Mouse (Mus musculus) bone marrow macrophage, adult 2 months (primary cell): ENCODE measurements at regions not wholly inside any gene's neighbourhood (a gene's known extent, or its start where the extent isn't known, plus 50 kb on each side); places are given as distances from the start of the nearest gene placed in this dataset.

ENCODE experiments used
- H3K27ac ChIP-seq: 2 replicates; pipeline ENCODE4 v1.5.1; 2012; ENCODE audit warnings: low read depth, low read length; ENCODE audit not compliant: insufficient read depth
- H3K4me1 ChIP-seq: 2 replicates; pipeline ENCODE4 v1.6.1; 2012; ENCODE audit warnings: low read length; ENCODE audit not compliant: control insufficient read depth, insufficient read depth
- H3K4me3 ChIP-seq: 2 replicates; pipeline ENCODE4 v1.5.1; 2012; ENCODE audit warnings: mild to moderate bottlenecking, low read length, moderate library complexity; ENCODE audit not compliant: insufficient read depth
- CTCF ChIP-seq: IDR thresholded peaks from 2 replicates; pipeline ENCODE4 v1.5.1; 2012; ENCODE audit warnings: low read depth, mild to moderate bottlenecking, low read length, moderate library complexity
- POLR2A ChIP-seq: IDR thresholded peaks from 2 replicates; pipeline ENCODE4 v1.6.1; 2012; ENCODE audit warnings: mild to moderate bottlenecking, low read depth, low read length, borderline replicate concordance

GRCm38 (mm10) chr5:118966901-118967300 is 406.4 kb downstream of the Med13l start:
- Histone ChIP-seq H3K4me3 (no peak overlapping the region), H3K27ac (no peak overlapping the region), H3K4me1 (no peaks in the 10 kb centered on the region)
- TF ChIP-seq CTCF (no peak), POLR2A (no peak)

GRCm38 (mm10) chr5:118967718-118968117 is 407.2 kb downstream of the Med13l start:
- Histone ChIP-seq H3K27ac (no peak overlapping the region), H3K4me1 (no peaks in the 10 kb centered on the region), H3K4me3 (no peak overlapping the region)
- no peak for TF ChIP-seq CTCF
- TF ChIP-seq POLR2A, result no peak

DNA sequence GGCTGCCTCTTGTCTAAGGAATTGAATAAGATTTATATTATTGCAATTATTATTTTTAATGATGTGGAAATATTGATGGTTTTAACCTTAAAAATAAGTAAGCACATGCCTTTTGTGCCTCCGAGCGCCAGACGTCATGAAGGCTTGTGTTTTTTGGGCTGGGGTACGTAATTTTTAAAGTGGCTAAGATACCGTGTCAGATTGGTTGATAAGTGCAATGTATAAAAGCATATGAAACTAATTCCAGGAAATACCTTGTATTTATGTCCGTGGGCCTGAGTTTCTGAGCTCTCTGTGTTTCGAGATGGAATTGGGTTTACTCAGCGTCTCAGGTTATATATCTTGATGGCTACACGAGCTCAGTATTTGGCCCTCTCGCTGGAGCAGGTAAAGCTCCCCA is 414.7 kb downstream of the Med13l start:
- H3K4me1 ChIP-seq, result no peaks in the 10 kb centered on the region
- no peak overlapping the region for H3K27ac ChIP-seq
- no peak for TF ChIP-seq CTCF
- no peak for TF ChIP-seq POLR2A
- no peak overlapping the region for H3K4me3 ChIP-seq

GRCm38 (mm10) chr5:118978921-118979630 is 418.6 kb downstream of the Med13l start:
- Histone ChIP-seq H3K4me3 (no peak overlapping the region), H3K4me1 (no peaks in the 10 kb centered on the region), H3K27ac (no peak overlapping the region)
- TF ChIP-seq CTCF (no peak), POLR2A (no peak)

DNA sequence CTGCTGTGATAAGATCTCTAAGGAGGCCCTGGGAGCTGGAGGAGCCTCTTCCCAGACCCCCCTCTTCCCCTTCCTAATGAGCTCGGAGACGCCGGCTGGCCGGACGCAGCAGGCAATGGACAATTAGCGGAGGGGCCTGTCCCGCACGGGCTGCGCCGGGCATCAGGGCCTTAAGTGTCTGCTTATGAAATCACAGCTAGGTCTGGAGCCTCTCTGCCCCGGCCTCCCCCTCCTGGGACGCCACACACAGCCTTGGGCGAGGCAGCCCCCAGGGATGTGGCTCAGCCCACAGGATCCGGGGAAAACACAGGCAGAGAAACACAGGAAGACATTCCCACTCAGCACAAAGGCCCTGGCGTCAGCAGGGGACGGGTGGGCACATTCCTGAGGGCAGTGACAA is 420.6 kb downstream of the Med13l start:
- no peak overlapping the region for H3K4me3 ChIP-seq
- TF ChIP-seq CTCF (no peak), POLR2A (no peak)
- no peaks in the 10 kb centered on the region for H3K4me1 ChIP-seq
- no peak overlapping the region for H3K27ac ChIP-seq

DNA sequence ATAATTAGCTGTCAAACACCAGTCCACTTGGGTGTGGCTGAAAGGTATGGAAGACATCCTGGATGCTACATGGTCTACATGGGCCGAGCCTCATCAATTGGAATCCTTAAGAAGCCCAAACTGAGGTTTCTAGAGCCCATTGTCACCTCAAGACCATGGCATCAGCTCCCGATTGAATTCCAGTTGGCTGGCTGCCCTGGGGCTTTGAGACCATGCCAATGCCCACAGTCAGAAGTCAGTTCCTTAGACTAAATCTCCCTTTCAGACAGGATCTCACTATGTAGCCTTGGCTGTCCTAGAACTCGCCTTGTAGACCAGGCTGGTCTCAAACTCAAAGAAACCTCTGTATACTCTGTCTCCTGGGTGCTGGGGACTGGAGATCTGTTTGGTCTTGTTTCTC is 423.8 kb downstream of the Med13l start:
- no peaks in the 10 kb centered on the region for H3K4me1 ChIP-seq

DNA sequence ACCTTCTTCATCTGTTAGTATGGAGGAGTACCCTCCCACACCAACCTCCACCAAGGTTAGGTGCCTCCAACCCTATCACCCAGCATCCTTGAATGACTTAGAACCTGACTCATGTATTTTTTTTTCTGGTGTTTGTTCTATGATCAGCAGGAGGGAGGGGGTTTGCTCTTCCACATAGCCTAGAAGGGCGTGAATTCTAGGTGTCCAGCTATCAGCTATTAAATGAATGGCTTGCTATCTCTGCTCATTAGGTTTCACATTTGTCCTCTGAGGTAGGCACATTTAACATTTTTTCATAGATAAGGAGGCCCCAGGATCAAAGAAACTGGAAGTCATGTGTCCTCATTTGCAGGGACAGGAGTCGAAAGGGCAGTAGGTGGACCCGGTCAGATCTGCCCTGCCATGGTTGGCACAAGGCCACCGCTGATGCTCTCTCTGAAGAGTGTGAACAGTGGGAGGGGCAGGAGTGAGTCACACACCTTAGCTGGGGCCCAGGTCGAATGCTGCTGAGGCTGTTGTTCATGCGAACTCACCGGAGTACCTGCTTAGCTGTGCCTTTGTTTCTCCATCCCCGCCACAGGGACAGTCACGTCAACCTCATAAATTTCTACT is 424.4 kb downstream of the Med13l start:
- no peak overlapping the region for H3K27ac ChIP-seq
- no peak for TF ChIP-seq CTCF
- no peak for TF ChIP-seq POLR2A
- no peak overlapping the region for H3K4me3 ChIP-seq
- H3K4me1 ChIP-seq, result no peaks in the 10 kb centered on the region

More for the DNA sequence above, 423.8 kb downstream of the Med13l start:
- H3K4me3 ChIP-seq, result no peak overlapping the region
- TF ChIP-seq CTCF (no peak), POLR2A (no peak)
- H3K27ac ChIP-seq, result no peak overlapping the region

DNA sequence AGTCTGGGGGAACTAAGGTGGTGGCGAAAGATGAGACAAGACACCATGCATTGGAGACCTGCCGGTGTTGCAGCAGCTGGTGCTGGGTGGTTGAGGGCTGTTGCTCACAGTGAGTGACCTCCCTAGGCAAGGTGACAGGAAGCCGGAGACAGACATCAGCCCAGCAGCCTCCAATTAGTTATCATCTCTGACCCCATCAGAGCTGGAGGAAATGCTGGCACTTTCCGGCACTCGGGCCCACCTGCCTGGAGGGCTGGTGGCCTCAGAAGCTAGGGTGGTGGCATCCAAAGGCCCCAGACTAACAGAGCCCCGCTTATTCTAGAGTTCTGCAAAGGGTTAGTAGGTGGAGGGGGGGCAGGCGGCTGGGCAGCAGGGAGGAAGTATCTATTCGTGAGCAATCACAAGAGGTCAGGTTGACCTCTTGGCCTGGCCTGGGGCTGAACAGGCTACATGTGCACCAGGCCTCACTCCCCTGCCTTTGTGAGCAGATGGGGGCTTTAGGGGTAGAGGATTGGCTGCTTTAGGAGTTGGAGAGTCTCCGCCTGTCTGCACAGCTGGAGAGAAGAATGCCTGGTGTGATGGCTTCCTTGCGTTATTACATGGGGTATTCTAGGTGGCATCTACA is 427.0 kb downstream of the Med13l start:
- H3K4me3 ChIP-seq, result no peak overlapping the region
- no peak for TF ChIP-seq CTCF
- no peak for TF ChIP-seq POLR2A
- H3K27ac ChIP-seq, result no peak overlapping the region
- no peaks in the 10 kb centered on the region for H3K4me1 ChIP-seq

DNA sequence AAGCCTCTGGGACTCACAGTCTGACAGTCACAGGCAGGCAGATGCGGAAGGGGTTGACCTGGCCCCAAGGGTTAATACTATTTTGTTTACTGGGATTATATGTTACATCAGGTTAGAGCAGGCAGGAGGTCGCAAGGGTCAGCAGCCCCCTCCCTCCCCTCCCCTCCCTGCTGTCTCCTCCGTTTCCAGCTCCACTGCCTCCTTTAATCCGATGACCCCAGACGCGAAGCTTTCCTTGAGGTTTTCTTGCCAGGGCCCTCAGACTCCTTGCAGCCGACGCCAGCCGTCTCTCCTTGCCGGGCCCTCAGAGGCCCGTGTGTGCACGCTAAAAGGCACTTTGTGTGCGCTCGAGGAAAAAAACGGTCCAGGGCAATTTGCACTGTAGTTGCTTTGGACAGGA is 438.6 kb downstream of the Med13l start:
- Histone ChIP-seq H3K4me1 (no peaks in the 10 kb centered on the region), H3K4me3 (no peak overlapping the region), H3K27ac (no peak overlapping the region)
- no peak for TF ChIP-seq POLR2A
- no peak for TF ChIP-seq CTCF

DNA sequence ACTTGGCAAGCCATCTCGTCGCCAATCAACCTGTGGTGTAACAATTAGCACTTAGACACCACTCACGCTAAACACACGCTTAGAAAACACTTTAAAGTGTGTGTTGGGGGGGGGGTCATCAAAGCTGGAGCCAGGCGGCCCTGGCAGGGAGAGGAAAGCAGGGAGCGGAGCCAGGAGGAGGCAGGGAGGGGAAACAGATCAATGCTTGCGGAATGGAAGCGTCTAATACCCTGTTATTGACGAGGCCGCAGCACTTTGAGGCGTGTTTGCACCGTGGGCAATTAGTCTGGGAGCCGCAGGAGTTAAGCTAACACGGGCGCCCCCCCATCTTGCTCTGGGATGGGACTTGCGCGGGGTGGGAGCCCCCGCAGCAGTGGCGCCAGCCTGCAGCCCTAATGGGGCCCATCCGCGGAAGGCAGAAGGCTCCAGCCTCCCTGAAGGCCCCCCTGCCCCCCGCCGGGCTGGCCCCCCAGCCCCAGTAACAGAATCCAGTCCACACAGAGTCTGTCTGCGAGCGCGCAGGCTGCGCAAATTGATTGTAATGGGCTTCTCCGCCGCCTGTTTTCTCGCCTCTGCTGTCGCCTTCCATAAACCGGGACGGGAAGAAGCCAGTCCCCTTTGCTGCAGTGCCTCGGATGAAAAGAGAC is 445.5 kb downstream of the Med13l start:
- no peak overlapping the region for H3K27ac ChIP-seq
- TF ChIP-seq POLR2A (no peak), CTCF (no peak)
- H3K4me3 ChIP-seq, result no peak overlapping the region
- H3K4me1 ChIP-seq, result no peaks in the 10 kb centered on the region
